Comparison of ENCODE assay signal across 26 mouse cellular contexts in the genomic region with DNA sequence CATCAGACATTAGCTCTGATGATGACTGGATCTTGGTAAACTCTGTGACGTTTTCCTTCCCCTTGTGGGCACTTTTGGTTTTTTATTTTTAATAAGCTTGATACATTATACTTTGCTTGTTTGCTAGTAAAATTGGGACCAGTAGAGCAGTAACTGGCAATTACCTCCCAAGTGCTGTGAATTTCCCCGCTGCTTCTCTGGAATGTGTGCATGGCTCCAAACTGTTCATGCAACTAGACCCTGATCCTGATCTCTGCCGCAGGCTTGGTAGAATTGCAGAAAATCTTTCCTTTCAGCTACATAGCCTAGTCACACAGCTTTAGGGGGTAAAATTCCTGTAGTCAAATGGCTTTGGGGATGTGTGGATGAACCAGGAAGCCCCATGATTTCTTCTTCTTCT. TPM values are rescaled to one million over a fixed set of nuclear protein-coding genes. Genes with fewer than 3 reads are reported as not detected.
"Had no signal": no experiment of that assay in that cellular context is flagged by ENCODE, and none has a peak within 500 bp of the region (broad histone marks: within the 10 kb centered on the region; RNA-seq: fewer than 3 reads in every experiment).

No protein-coding gene starts in this region.

- H3K4me3 ChIP-seq: heart, adult 2 months; heart, embryonic 13.5 days; heart, embryonic 15.5 days; hindbrain, embryonic 13.5 days; hindbrain, embryonic 15.5 days; limb, embryonic 10.5 days; limb, embryonic 12.5 days; liver, embryonic 13.5 days; liver, embryonic 15.5 days had no signal

- H3K27me3 ChIP-seq: hindbrain, embryonic 13.5 days; hindbrain, embryonic 15.5 days; limb, embryonic 12.5 days; liver, embryonic 13.5 days; liver, embryonic 15.5 days had no signal

- H3K36me3 ChIP-seq: heart, embryonic 13.5 days; heart, embryonic 15.5 days; hindbrain, embryonic 13.5 days; hindbrain, embryonic 15.5 days; limb, embryonic 10.5 days; limb, embryonic 12.5 days; liver, embryonic 13.5 days; liver, embryonic 15.5 days had no signal

- H3K27ac ChIP-seq: heart, adult 2 months; heart, embryonic 13.5 days; heart, embryonic 15.5 days; hindbrain, embryonic 13.5 days; hindbrain, embryonic 15.5 days; hindbrain, postnatal 0 days; limb, embryonic 10.5 days; limb, embryonic 12.5 days; liver, embryonic 13.5 days; liver, embryonic 15.5 days had no signal

- DNase-seq: gastrocnemius, postnatal 14 days; gastrocnemius, postnatal 36 days; heart, adult 2 months; heart, postnatal 14 days; heart, postnatal 36 days; kidney, adult 18-20 months; kidney, adult 9 months; kidney, postnatal 36 days; layer of hippocampus, adult 9-11 months; layer of hippocampus, postnatal 36 days; liver; liver, embryonic 13.5 days; liver, postnatal 0 days had no signal

- H3K4me1 ChIP-seq: heart, embryonic 15.5 days; hindbrain, embryonic 15.5 days; liver, embryonic 13.5 days; liver, embryonic 15.5 days had no signal

RNA-seq across cellular contexts. Expression of a gene that starts 37.2 kb away (rescaled TPM):
- total RNA-seq: gastrocnemius, adult 18-20 months; gastrocnemius, adult 8-10 months; gastrocnemius, postnatal 14 days; gastrocnemius, postnatal 36 days; hematopoietic stem cell, adult 5-6 weeks; layer of hippocampus, postnatal 14 days had no signal
- polyA plus RNA-seq: heart, postnatal 0 days; liver, embryonic 15.5 days had no signal

RNA-seq across cellular contexts. Expression of a gene that starts 38.5 kb away (rescaled TPM):
- total RNA-seq: hematopoietic stem cell, adult 5-6 weeks had no signal
